Mouse (Mus musculus) stomach, postnatal 0 days (tissue): ENCODE results near the gene Apol11b.
"Not testable (repeated sequence)": the region's sequence is repeated elsewhere in the genome, so short reads cannot be mapped to it uniquely, and the experiment has no call there.

Source experiments
- CTCF ChIP-seq: IDR thresholded peaks from 2 replicates; pipeline ENCODE4 v1.5.1; 2016; ENCODE audit warnings: antibody characterized with exemption, low read depth, mild to moderate bottlenecking, moderate library complexity
- EP300 ChIP-seq: optimal IDR thresholded peaks from 2 replicates; pipeline ENCODE3; 2016; ENCODE audit warnings: antibody characterized with exemption

GRCm38 (mm10) chr15:77661841-77662240 is 18.8 kb upstream of the Apol11b start:
- not testable (repeated sequence) for TF ChIP-seq CTCF, EP300
